Mouse (Mus musculus) adrenal gland, adult 10 weeks (tissue): ENCODE measurements around the gene Olfr1317. TPM values are rescaled to one million over a fixed set of nuclear protein-coding genes. Genes with fewer than 3 reads are reported as not detected.

Source experiments
- polyA plus RNA-seq: library from polyadenylated mRNA; stranded (reverse); fragments of 350-450 nt; fragmentation: Illumina TruSeq; extraction: RNeasy Lipid Tissue Mini Kit (QIAGEN cat#74804); gene quantifications from one replicate; pipeline ENCODE4 v1.2.3, GENCODE M21; 2014; ENCODE audit warnings: low read depth, low replicate concordance

Olfr1317 gene
- not detected for polyA plus RNA-seq

DNA sequence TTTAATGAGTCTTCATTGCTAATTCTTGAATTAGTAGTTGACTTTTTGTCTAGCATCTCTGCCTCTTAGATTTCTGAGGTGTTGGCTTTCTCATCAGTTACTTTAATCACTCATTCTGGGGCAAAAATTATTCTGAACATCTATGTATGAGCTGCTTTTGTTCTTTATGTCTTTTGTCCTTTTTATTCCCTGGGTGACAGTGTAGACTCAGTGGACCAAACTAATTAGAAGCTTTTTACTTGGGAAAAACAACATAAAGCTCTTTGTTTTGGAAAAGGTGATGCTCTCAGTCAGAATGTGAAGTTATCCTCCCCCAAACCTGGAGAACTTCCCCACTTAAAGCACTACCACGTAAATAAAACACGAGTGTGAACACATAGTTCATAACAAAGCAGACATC, at the start of gene Olfr1317:
Gene Olfr1317 (plus strand): TSS at position 301 of the 400 bp plus-strand sequence.

DNA sequence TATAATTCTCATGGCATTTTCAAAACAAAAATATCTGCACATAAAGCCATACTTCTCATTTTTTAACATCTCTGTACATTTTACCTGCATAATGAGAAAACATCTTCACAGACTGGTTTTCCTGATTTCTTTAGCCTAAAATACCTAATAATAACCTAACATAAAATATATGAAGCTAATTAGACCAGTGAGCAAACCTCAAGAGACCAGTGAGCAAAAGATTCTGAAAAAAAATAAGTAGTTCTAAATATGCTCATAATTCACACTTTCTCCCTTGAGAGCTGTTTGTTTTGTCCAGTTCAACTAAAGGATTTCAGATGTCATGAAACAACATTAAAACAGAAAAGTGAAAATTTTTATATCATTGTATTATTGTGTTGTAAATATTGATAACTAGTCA, 43.4 kb upstream of the Olfr1317 start, which contains the start of gene Olfr1314:
Gene Olfr1314 (minus strand): TSS at position 101 of the 400 bp plus-strand sequence.

GRCm38 (mm10) chr2:112115340-112115739, 24.8 kb upstream of the Olfr1317 start, which contains the start of gene Olfr1315-ps1:
Olfr1315-ps1 (minus strand) TSS chr2:112115440.

GRCm38 (mm10) chr2:112134877-112135276, 5.3 kb upstream of the Olfr1317 start, which contains the start of gene Olfr1316:
Olfr1316 (minus strand) TSS chr2:112134977.

GRCm38 (mm10) chr2:112153898-112154297, 13.8 kb downstream of the Olfr1317 start, which contains the start of gene Olfr1318:
Olfr1318 (plus strand) TSS chr2:112154198.

Other genes starting within 250 kb of the Olfr1317 start
- not detected for gene Olfr1306, start 224.1 kb upstream of the Olfr1317 start, polyA plus RNA-seq
- gene Olfr1307, start 190.9 kb upstream of the Olfr1317 start, polyA plus RNA-seq: not detected
- gene Olfr1308, start 175.4 kb upstream of the Olfr1317 start, polyA plus RNA-seq: not detected
- not detected for gene Olfr1309, start 150.0 kb upstream of the Olfr1317 start, polyA plus RNA-seq
- gene Olfr1310, start 127.6 kb upstream of the Olfr1317 start, polyA plus RNA-seq: not detected
- gene Olfr1311, start 115.9 kb upstream of the Olfr1317 start, polyA plus RNA-seq: not detected
- gene Olfr1312, start 90.1 kb upstream of the Olfr1317 start, polyA plus RNA-seq: not detected
- gene Olfr1313, start 62.5 kb upstream of the Olfr1317 start, polyA plus RNA-seq: not detected
- gene Olfr1314, start 43.5 kb upstream of the Olfr1317 start, polyA plus RNA-seq: not detected
- not detected for gene Olfr1315-ps1, start 24.9 kb upstream of the Olfr1317 start, polyA plus RNA-seq
- gene Olfr1316, start 5.4 kb upstream of the Olfr1317 start, polyA plus RNA-seq: not detected
- not detected for gene Olfr1318, start 13.9 kb downstream of the Olfr1317 start, polyA plus RNA-seq
- not detected for gene Lpcat4, start 99.1 kb downstream of the Olfr1317 start, polyA plus RNA-seq
- not detected for gene Nutm1, start 119.0 kb downstream of the Olfr1317 start, polyA plus RNA-seq
- 59.7 TPM for gene Nop10, start 121.6 kb downstream of the Olfr1317 start, polyA plus RNA-seq
- gene Slc12a6, start 125.5 kb downstream of the Olfr1317 start, polyA plus RNA-seq: 55.3 TPM
- 4.4 TPM for gene Gm21985, start 126.0 kb downstream of the Olfr1317 start, polyA plus RNA-seq
- 100.0 TPM for gene Emc4, start 227.7 kb downstream of the Olfr1317 start, polyA plus RNA-seq
- gene Katnbl1, start 238.9 kb downstream of the Olfr1317 start, polyA plus RNA-seq: 55.7 TPM